Mouse (Mus musculus) kidney, adult 8-10 months (tissue): ENCODE results near the gene Sec22c.

Experiments
- DNase-seq, 2 experiments: peaks; one replicate each; pipeline ENCODE4 v3.0.0; 2022

Gene Sec22c

GRCm38 (mm10) chr9:121690734-121691133 lies 14.6 kb downstream of the Sec22c start:
- DNase-seq, result no peak

GRCm38 (mm10) chr9:121690200-121690651 lies 15.1 kb downstream of the Sec22c start:
- DNase-seq, result no peak

- DNase-seq, result no peak
Measured at GRCm38 (mm10) chr9:121684702-121685101, 20.6 kb downstream of the Sec22c start.

- no peak for DNase-seq
Measured at GRCm38 (mm10) chr9:121682037-121682680, 23.1 kb downstream of the Sec22c start.

- no peak for DNase-seq
Measured at GRCm38 (mm10) chr9:121681191-121681590, 24.1 kb downstream of the Sec22c start.

GRCm38 (mm10) chr9:121679549-121679948 lies 25.7 kb downstream of the Sec22c start:
- no peak for DNase-seq

GRCm38 (mm10) chr9:121677476-121677875 lies 27.8 kb downstream of the Sec22c start:
- DNase-seq, result no peak

GRCm38 (mm10) chr9:121677069-121677468 lies 28.2 kb downstream of the Sec22c start:
- DNase-seq, result no peak

GRCm38 (mm10) chr9:121675556-121675955 lies 29.7 kb downstream of the Sec22c start:
- DNase-seq, result no peak

GRCm38 (mm10) chr9:121675011-121675410 lies 30.3 kb downstream of the Sec22c start:
- peak; percentile 17 to 23 for DNase-seq

- no peak for DNase-seq
Measured at GRCm38 (mm10) chr9:121673716-121674115, 31.6 kb downstream of the Sec22c start.

- peak; percentile 17 to 24 for DNase-seq
Measured at GRCm38 (mm10) chr9:121672311-121672710, 33.0 kb downstream of the Sec22c start.

- peak; percentile 38 to 42 for DNase-seq
Measured at GRCm38 (mm10) chr9:121671300-121671699, 34.0 kb downstream of the Sec22c start.

GRCm38 (mm10) chr9:121669348-121669791 lies 35.9 kb downstream of the Sec22c start:
- peak; percentile 15 to 39 for DNase-seq

- DNase-seq, result no peak
Measured at GRCm38 (mm10) chr9:121667822-121668221, 37.5 kb downstream of the Sec22c start.

GRCm38 (mm10) chr9:121666957-121667630 lies 38.2 kb downstream of the Sec22c start:
- no peak for DNase-seq

GRCm38 (mm10) chr9:121664104-121664503 lies 41.2 kb downstream of the Sec22c start:
- no peak for DNase-seq

- DNase-seq, result no peak
Measured at GRCm38 (mm10) chr9:121663467-121663866, 41.8 kb downstream of the Sec22c start.

GRCm38 (mm10) chr9:121659791-121660190 lies 45.5 kb downstream of the Sec22c start:
- DNase-seq, result no peak

- DNase-seq, result no peak
Measured at GRCm38 (mm10) chr9:121658248-121658647, 47.0 kb downstream of the Sec22c start.

- no peak for DNase-seq
Measured at GRCm38 (mm10) chr9:121657143-121657542, 48.1 kb downstream of the Sec22c start.

- no peak for DNase-seq
Measured at GRCm38 (mm10) chr9:121656322-121656721, 49.0 kb downstream of the Sec22c start.

- DNase-seq, result no peak
Measured at GRCm38 (mm10) chr9:121653668-121654067, 51.6 kb downstream of the Sec22c start.

GRCm38 (mm10) chr9:121647026-121647425 lies 58.3 kb downstream of the Sec22c start:
- DNase-seq, result no peak
